Mouse (Mus musculus): Measurements from ENCODE around the gene Gucd1. TPM values are rescaled to one million over a fixed set of nuclear protein-coding genes. Genes with fewer than 3 reads are reported as not detected.
"Not testable (repeated sequence)": the region's sequence is repeated elsewhere in the genome, so short reads cannot be mapped to it uniquely, and the experiment has no call there.

Gene Gucd1
- polyA plus RNA-seq, 1 experiment from 2014 or later: 80.9 TPM

DNA sequence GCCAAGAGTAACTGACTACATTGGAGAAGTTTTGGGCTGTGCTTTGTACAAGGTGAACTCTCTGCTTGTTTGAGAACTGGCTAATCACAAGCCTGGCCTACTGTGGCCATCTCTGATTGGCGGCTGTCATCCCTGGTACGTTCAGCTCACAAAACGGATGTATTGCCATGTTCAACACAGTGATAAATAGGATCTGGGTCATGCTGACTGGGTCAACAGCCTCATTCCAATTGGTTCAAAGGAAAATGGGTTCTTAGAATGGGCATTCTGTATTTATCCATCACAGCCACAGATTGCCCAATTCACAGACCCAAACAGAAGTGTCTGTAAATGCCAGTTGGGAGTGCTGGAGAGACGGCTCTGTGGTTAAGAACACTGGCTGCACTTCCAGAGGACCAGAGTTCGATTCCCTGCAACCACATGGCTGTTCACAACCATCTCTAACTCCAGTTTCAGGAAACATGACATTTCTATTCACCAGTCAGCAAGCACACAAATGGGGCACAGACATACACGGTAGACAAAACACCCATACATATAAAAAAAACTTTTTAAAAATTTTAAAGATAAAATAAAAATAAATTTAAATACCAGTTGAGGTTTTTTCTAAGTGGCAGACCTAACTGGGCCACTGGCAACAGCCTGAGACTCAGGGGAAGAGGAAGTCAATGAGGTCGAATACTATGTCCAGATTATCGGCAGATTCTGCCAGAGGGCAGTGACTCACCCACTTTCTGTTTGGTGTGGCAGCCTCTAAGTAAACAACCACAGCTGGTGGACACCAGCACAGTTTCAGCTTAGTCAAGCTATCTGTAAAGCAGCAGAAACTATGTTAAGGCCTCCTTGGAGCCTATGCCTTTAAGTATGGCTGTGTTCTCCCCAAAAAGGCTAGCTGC, 13.3 kb downstream of the Gucd1 start:
- H3K27me3 ChIP-seq (replicated peaks; ENCODE audit: control insufficient read depth, insufficient read depth, low read length): no peaks in the 10 kb centered on the region
- peak overlapping the region; percentile 63; the same call in 1 of the 2 replicates for H3K27ac ChIP-seq (ENCODE audit: low read depth, low read length)
- WGBS: 71% methylated on average over 8 of the region's 8 CpGs
- H3K4me3 ChIP-seq (ENCODE audit: low read depth, low read length): no peak overlapping the region
- TF ChIP-seq CTCF (IDR thresholded peaks at IDR 0.05; ENCODE audit: low read depth): no peak
- H3K9me3 ChIP-seq (ENCODE audit: control insufficient read depth): no peaks in the 10 kb centered on the region
- peaks cover 34% of the 10 kb centered on the region for H3K36me3 ChIP-seq (ENCODE audit: control insufficient read depth, insufficient read depth)
- H3K4me1 ChIP-seq (replicated peaks; ENCODE audit: control insufficient read depth, insufficient read depth, low read length): peaks cover 3% of the 10 kb centered on the region; the same call in 1 of the 2 replicates
- ATAC-seq: peak; percentile 26
- H3K9ac ChIP-seq (ENCODE audit: low read depth, low read length): no peak overlapping the region
- H3K4me2 ChIP-seq (replicated peaks; ENCODE audit: low read depth): no peak overlapping the region

DNA sequence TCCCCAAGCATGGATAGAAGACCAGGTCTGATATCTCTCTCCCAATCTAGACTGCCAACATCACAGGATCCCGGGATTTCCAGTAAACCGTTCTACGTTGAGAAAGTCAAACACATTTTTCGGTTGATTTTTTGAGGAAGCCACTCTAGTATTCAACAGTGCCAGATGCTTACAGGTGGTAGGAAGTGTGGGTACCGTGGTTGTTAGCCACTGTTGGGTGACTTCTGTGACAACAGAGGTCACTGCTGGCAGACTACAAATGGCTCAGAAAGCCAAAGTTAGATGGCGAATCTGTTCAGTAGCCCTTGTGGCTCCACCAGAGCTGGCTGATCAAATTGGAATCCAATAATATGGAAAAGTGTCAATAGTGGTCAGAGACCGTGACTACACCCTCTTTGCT, 14.1 kb downstream of the Gucd1 start:
- no peaks in the 10 kb centered on the region for H3K9me3 ChIP-seq (ENCODE audit: control insufficient read depth)
- no peak overlapping the region for H3K9ac ChIP-seq (ENCODE audit: low read depth, low read length)
- WGBS: 93% methylated on average over 7 of the region's 7 CpGs
- H3K4me1 ChIP-seq (replicated peaks; ENCODE audit: control insufficient read depth, insufficient read depth, low read length): peaks cover 3% of the 10 kb centered on the region; the same call in 1 of the 2 replicates
- H3K27ac ChIP-seq (ENCODE audit: low read depth, low read length): no peak overlapping the region
- no peaks in the 10 kb centered on the region for H3K27me3 ChIP-seq (replicated peaks; ENCODE audit: control insufficient read depth, insufficient read depth, low read length)
- H3K4me2 ChIP-seq (replicated peaks; ENCODE audit: low read depth): no peak overlapping the region
- ATAC-seq: no peak
- TF ChIP-seq CTCF (IDR thresholded peaks at IDR 0.05; ENCODE audit: low read depth): no peak
- H3K36me3 ChIP-seq (ENCODE audit: control insufficient read depth, insufficient read depth): peaks cover 26% of the 10 kb centered on the region
- H3K4me3 ChIP-seq (ENCODE audit: low read depth, low read length): no peak overlapping the region

DNA sequence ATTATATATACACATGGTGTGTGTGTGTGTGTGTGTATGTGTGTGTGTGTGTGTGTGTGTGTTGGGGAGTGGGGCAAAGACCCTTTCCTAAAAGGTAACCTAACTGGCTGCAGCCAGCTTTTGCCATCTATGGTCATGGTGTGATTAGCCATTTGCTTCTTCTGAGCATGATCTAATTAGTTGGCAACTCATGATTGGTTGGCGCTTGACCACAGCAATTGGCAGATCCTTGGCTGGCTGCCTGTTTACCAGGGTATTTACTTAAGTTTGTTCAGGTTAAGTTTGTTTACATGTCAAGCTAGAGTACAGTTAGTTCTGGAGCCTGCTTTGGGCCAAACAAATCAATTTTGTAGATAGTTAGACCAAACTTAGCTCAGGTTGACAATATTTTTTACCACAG, 16.1 kb downstream of the Gucd1 start:
- WGBS: 97% methylated on average over 1 of the region's 1 CpGs

DNA sequence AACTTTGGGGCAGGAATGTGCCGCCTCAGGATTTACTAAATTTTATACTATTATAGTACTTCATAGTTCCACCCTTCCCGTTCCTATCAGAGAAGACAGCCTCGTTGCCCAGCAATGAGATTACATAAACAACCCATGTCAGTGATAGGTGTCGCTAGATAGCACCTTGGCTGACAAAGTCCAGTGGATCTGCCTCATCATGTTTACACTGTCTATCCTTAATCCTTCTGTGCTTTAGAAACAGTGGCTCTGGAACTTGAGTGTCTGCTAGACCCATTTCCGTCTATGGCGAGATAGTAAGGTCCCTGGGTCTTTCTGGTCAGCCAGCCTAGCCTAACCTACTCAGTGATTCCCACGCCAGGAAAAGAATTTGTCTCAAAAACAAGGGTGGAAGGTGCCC, 17.4 kb downstream of the Gucd1 start:
- ATAC-seq: peak; percentile 62
- Histone ChIP-seq H3K27ac (ENCODE audit: low read depth, low read length) (no peak overlapping the region), H3K4me1 (replicated peaks; ENCODE audit: control insufficient read depth, insufficient read depth, low read length) (peaks cover 3% of the 10 kb centered on the region; the same call in 1 of the 2 replicates)

More for the DNA sequence above, 16.1 kb downstream of the Gucd1 start:
- no peak for ATAC-seq
- Histone ChIP-seq H3K4me3 (ENCODE audit: low read depth, low read length) (no peak overlapping the region), H3K27me3 (replicated peaks; ENCODE audit: control insufficient read depth, insufficient read depth, low read length) (no peaks in the 10 kb centered on the region), H3K9me3 (ENCODE audit: control insufficient read depth) (no peaks in the 10 kb centered on the region), H3K27ac (ENCODE audit: low read depth, low read length) (no peak overlapping the region), H3K4me1 (replicated peaks; ENCODE audit: control insufficient read depth, insufficient read depth, low read length) (peaks cover 3% of the 10 kb centered on the region; the same call in 1 of the 2 replicates), H3K9ac (ENCODE audit: low read depth, low read length) (no peak overlapping the region), H3K36me3 (ENCODE audit: control insufficient read depth, insufficient read depth) (peaks cover 6% of the 10 kb centered on the region; the same call in 1 of the 2 replicates), H3K4me2 (replicated peaks; ENCODE audit: low read depth) (no peak overlapping the region)
- no peak for TF ChIP-seq CTCF (IDR thresholded peaks at IDR 0.05; ENCODE audit: low read depth)

DNA sequence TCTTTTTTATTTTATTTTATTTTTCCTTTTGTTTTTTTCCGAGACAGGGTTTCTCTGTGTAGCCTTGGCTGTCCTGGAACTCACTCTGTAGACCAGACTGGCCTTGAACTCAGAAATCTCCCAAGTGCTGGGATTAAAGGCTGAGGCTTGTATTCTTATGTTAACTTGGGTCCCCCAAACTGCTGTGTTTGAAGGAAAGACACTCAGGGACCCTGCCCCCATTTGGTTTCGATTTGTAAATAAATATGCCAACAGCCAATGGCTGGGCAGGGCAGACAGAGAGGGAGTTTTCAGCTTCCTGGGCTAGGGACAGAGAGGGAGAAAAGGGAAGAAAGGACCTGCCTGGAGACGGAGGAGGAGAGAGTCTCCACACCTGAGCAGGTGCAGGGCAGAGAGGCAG, 18.0 kb downstream of the Gucd1 start:
- Histone ChIP-seq H3K27me3 (replicated peaks; ENCODE audit: control insufficient read depth, insufficient read depth, low read length) (no peaks in the 10 kb centered on the region), H3K9me3 (ENCODE audit: control insufficient read depth) (no peaks in the 10 kb centered on the region), H3K9ac (ENCODE audit: low read depth, low read length) (no peak overlapping the region), H3K4me2 (replicated peaks; ENCODE audit: low read depth) (peak overlapping the region; percentile 46), H3K4me3 (ENCODE audit: low read depth, low read length) (no peak overlapping the region), H3K4me1 (replicated peaks; ENCODE audit: control insufficient read depth, insufficient read depth, low read length) (no peaks in the 10 kb centered on the region; the same call in 1 of the 2 replicates), H3K27ac (ENCODE audit: low read depth, low read length) (no peak overlapping the region), H3K36me3 (ENCODE audit: control insufficient read depth, insufficient read depth) (no peaks in the 10 kb centered on the region)
- TF ChIP-seq CTCF (IDR thresholded peaks at IDR 0.05; ENCODE audit: low read depth): no peak
- 41% methylated on average over 3 of the region's 3 CpGs for WGBS
- peak; percentile 29; the same call in 1 of the 2 replicates for ATAC-seq

More for the DNA sequence above, 17.4 kb downstream of the Gucd1 start:
- H3K36me3 ChIP-seq (ENCODE audit: control insufficient read depth, insufficient read depth): no peaks in the 10 kb centered on the region
- no peaks in the 10 kb centered on the region for H3K27me3 ChIP-seq (replicated peaks; ENCODE audit: control insufficient read depth, insufficient read depth, low read length)
- no peak overlapping the region for H3K9ac ChIP-seq (ENCODE audit: low read depth, low read length)
- no peaks in the 10 kb centered on the region for H3K9me3 ChIP-seq (ENCODE audit: control insufficient read depth)
- H3K4me3 ChIP-seq (ENCODE audit: low read depth, low read length): no peak overlapping the region
- 23% methylated on average over 7 of the region's 7 CpGs for WGBS
- TF ChIP-seq CTCF (IDR thresholded peaks at IDR 0.05; ENCODE audit: low read depth): peak; percentile 29; the same call in 1 of the 2 replicates
- H3K4me2 ChIP-seq (replicated peaks; ENCODE audit: low read depth): peak overlapping the region; percentile 46

DNA sequence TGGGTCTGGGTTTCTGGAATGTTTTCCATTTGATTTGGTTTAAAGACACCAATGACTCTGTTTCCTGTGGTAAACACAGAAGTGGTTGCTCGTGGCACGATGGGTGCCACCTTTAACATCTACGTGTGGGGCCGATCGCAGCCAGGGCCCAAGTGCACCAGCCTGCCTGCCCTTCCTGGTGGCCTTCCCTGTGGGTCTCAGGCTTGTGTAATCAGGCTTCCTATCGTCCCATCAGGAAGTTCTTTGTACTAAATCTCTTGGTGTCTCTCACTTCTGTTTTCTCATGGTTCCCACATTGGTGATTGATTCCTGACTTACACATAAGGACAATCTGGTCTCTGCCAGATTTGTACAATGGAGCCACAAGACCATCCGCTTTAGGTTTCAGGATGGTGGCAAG, 18.6 kb downstream of the Gucd1 start:
- not testable (repeated sequence) for H3K9me3 ChIP-seq (ENCODE audit: control insufficient read depth); H3K4me1 ChIP-seq (replicated peaks; ENCODE audit: control insufficient read depth, insufficient read depth, low read length); H3K36me3 ChIP-seq (ENCODE audit: control insufficient read depth, insufficient read depth); H3K4me2 ChIP-seq (replicated peaks; ENCODE audit: low read depth); H3K9ac ChIP-seq (ENCODE audit: low read depth, low read length); H3K27ac ChIP-seq (ENCODE audit: low read depth, low read length); ATAC-seq; H3K27me3 ChIP-seq (replicated peaks; ENCODE audit: control insufficient read depth, insufficient read depth, low read length); H3K4me3 ChIP-seq (ENCODE audit: low read depth, low read length)
- WGBS: 84% methylated on average over 7 of the region's 7 CpGs
